Mouse (Mus musculus) kidney, postnatal 25 days (tissue): Measurements from ENCODE around the gene Aox4.
A peak's percentile ranks its signal among the peaks of the same experiment; 100 is the strongest.

Source experiments
- DNase-seq, 2 experiments: peaks; one replicate each; pipeline ENCODE4 v3.0.0; 2021; ENCODE audit warnings: mixed read lengths in 2 of 2

Aox4 gene

DNA sequence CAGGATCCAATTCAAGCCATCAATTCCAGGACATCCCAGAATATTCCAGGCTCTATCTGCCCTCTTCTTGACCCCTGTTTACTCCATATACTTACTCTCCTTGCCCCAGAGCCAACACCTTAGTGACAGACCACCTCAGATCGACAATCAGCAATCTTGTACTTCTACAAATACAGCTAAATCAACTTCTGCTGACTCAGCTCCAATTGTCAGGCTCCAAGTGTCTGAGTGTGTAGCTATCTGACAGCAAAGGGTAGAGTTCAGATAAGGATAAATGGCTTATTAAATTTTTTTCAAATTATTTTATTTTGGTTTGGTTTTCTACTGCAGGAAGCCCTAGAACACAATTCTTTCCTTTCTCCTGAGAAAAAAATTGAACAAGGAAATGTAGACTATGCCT is 38.3 kb downstream of the Aox4 start:
- DNase-seq, result no peak

DNA sequence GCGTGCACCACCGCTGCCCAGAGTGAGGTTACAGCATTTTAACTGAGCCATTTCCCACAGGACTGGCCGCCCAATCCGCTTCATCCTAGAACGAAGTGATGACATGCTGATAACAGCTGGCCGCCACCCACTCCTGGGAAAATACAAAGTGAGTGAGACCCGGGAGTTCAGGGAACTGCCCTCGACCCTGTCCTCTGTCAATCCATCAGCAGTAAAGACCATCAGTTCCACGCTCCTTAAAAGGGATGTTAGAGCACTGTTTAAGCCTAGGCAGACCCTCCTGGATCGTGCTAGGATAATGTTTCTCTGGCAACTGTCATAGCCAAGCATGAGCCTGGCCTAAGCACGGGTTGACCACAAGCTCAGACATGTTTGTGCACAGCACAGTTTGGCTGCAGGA is 43.3 kb downstream of the Aox4 start:
- DNase-seq, result no peak

DNA sequence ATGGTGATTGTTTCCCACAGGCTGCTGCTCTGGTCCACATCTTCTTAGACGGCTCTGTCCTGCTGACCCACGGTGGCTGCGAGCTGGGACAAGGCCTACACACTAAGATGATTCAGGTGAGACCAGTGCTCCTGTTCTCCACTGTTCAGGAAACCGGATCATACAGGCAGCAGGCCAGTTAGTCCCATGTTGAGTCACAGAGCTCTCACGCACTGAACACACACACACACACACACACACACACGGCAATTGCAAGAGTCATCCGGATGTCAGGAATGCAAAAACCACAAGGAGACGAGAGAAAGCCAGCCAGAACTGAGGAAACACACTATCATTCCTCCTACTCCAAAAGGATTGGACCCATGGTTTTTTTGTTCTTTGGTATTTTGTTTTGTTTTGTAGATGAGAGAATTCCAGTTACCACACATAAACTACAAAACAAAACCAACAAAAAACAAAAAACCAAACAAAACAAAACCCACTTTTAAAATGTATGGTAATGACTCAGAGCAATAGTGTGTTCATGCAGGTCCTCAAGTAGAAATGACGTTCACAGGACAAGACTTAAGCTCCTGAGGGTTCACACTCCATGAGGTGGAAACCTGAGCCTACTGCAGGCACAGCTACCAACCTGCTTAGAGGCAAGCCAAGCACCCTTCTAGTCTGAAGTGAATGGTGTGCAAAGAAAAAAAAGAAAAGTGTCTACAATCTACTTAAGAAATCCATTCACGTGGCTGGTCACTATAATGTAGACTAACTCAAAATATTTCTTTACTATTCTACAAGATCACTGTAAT is 47.2 kb downstream of the Aox4 start:
- DNase-seq, result no peak

DNA sequence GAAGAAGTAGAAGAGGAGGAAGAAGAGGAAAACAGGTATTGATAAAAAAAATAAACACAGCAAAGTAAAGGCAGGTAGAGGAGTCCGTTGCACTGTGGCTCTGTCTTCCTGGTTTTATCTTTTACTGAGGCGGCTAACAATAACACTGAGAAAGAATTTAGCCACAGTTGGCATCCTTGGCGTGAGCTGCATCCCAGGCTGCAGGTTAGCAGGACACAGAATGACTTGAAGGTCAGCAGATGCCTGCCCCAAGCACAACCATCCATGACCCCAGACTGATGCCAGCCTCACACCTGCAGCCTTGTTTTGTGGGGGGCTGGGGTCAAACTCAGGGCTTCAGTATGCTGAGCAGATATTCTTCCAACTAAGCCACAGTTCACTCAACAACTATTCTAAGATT is 50.1 kb downstream of the Aox4 start:
- DNase-seq, result no peak

DNA sequence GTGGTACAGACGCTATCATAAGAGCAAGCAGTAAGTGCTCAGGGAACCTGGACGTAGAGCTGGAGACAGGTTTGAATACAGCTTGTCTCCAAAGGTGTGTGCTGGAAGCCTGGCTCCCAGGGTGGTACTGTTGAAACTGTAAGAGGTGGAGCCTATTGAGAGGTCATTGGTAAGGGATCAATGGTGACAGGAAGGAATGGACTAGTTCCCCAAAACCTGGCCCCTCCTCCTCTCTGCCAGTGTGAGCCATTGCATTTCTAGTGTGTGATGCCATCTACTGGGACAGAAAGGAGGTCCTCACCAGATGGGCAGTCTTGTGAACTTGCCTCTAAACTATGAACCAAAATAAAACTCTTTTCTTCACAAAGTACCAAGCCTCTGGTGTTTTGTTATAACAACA is 58.0 kb downstream of the Aox4 start:
- no peak for DNase-seq

DNA sequence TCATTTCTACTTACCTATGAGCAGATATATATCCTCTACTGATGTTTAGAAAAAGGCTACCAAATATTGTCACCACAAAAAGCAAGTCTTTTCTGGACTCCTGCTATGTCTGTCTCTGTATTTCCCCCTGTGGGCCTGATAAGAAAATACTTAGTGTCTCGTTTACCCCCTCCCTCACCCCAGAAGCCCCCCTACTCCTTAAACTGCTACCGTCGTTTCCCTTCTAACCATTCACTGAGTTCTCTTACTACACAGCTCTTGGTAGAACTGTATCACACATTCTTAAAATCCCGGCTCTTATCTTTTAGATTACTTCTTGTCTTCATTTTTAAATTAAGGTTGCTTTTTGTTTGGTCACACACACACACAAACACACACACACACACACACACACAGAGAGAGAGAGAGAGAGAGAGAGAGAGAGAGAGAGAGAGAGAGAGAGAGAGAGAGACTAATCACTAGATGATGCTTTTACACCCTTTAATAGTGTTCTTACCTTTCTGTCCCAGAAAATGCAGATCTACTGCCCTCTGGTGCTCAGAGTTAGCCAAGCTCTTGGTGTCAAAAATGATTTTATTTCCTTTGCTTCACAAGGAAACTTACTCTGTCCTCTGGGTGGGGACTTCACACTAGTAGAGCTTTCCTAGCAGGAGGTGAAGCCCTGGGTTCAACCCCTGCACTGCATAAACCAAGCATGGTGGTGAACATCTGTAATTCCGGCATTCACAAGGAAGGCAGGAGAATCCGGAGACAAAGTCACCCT is 60.8 kb downstream of the Aox4 start:
- DNase-seq, result peak in 1 of 2 experiments; percentile 57

DNA sequence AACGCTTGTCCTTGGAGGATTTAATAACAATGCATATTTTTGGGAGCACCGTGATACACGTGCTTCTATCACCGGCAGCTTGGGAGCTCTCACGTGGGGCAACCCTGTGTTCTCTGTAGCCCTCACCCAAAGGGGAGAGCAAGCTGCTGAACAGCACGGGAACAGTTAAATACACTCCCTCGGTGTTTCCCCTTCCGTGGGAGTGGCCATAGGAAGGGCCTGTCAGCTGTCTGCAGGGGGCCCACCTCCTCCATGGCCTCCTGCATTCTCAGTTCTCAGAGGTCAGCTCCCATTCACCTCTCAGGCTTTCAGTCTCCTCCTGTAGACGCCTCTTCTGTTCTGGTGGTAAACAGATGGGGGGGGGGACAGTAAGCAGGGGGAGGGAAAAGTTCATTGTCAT is 65.7 kb downstream of the Aox4 start:
- DNase-seq, result no peak

DNA sequence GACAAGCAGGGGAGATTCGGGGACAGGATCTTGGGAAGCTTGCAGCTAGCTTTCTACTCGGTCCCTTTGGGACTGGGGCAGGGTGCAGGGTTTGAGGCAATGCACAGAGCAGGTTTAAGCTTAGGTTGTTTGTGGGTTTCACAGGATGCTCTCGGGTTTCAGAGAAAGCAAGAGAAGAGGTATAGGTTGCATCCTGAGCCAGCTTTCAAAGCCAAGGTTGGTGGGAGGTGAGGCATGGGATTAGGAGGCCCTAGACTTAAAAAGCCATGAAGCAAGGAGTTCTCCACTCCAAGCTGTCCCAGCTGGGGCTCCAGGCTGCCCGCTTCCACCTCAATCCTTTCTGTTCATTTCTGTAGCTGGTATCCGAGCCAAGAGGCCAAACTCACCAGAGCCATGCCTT is 67.8 kb downstream of the Aox4 start, which contains the start of gene Aox2:
Gene Aox2 (plus strand): TSS at position 301 of the 400 bp plus-strand sequence.
- no peak for DNase-seq

DNA sequence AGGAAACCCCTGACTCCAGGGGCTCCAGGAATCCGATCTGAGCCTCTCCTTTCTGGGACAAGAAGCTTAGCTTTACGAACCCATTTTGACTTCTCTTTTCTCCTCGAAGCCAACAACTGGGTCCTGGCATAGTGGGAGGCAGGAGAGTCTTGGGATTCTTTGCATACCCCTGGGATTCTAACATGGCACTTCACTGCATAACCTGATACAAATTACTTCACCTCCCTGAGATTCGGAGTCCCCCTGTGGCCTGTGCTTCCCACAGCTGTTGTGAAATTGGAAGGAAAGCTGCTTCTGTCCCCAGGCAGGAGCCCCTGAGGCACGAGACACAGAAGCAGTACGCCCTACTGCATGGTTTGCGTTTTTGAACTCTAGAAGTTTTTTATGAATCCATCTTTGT is 68.3 kb downstream of the Aox4 start:
- DNase-seq, result no peak

DNA sequence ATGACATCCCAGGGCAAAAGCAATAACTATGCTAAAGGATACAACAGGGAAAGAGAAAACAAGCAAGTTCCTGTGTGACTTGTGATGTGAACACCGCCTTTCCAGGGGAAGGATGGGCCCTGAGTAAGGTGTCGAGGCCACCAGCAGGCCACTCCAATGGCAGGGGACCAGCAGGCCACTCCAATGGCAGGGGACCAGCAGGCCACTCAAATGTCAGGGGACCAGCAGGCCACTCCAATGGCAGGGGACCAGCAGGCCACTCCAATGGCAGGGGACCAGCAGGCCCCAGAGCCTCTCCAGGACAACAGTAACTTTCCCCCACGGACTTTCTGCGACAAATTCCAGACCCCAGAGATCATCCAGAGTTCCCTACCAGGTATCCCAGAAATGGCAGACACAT is 70.2 kb downstream of the Aox4 start:
- DNase-seq, result no peak

DNA sequence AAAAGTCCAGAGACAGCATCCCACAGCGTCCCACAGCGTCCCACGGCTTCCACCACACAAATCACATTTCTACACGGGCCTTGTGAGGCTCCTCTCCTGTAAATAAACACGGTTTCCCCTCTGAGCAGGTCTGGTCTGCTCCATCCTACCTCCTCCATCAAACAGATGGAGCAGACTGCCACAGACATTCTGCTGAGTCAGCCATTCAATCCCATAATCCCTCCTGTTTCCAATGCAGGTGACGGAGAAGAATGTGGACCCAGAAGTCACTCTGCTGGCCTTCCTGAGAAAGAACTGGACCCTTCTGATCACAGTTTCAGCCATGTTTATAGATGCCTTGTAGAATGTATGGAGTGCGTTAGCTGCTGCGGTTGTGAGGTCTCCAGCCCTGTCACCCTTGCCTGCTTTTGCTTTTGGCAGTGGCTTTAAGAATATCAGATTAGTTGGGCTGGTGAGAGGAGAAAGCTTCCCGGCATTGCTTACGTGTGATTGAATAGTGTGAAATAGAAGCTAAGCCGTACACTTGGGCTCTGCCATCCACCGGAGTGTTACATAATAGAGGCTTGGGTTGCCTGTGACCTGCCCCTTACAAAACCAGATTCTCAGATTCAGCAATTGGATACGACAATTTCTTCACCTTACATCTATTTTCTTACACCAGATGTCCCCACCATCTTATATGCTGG is 70.9 kb downstream of the Aox4 start:
- no peak for DNase-seq

DNA sequence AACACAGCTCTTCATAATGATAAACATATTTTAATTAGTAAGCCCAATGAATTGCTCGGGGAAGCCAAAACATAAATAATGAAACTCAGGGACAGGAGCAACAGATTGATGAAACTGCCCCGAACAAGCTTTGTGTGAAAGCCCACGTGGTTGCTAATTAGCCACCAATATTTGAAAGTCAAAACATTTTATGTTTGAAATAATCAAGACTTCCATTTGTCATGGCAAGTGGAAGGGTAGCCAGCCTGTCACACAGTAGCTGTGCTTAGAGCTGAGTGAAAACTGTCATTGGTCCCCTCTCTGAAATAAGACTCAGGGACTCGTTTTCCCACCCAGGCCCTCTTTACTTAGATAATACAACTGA is 71.4 kb downstream of the Aox4 start:
- DNase-seq, result no peak

DNA sequence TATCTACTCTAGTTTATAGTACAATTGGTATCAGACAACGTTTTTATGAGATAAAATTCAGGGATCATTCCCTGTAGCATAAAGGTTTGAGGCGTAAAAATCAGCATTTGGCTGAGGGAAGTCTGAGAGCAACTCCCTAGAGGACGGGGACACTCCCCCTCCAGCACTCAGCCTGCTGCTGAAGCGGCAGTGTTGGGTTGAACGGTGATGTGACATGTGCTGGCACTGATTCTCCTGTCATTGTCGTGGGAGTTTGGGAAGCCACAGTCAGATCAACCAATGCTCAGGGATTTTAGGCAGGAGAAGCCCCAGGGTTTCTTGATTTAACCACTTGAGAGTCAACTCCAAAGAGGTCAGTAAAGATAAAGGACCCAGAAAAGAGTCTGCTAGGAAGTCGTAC is 74.3 kb downstream of the Aox4 start:
- no peak for DNase-seq

DNA sequence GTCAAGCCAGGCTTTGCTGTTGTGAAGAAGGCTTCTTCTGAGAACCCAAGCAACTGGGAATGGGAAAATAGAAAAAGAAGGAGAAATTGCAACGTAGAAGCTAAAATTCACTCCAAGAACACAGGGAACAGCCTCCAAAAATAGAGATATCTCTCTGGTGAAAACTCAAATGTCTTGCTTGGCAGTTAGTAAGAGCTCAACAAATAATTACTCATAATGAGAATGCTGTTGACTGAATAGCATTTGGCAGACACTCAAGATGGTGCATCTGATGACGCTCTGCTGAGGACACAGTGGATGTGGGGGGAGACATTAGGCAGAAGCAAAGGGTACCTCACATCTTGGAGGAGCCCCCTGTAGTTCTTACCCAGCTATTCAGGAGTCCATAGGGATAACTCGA is 77.9 kb downstream of the Aox4 start:
- DNase-seq, result no peak

DNA sequence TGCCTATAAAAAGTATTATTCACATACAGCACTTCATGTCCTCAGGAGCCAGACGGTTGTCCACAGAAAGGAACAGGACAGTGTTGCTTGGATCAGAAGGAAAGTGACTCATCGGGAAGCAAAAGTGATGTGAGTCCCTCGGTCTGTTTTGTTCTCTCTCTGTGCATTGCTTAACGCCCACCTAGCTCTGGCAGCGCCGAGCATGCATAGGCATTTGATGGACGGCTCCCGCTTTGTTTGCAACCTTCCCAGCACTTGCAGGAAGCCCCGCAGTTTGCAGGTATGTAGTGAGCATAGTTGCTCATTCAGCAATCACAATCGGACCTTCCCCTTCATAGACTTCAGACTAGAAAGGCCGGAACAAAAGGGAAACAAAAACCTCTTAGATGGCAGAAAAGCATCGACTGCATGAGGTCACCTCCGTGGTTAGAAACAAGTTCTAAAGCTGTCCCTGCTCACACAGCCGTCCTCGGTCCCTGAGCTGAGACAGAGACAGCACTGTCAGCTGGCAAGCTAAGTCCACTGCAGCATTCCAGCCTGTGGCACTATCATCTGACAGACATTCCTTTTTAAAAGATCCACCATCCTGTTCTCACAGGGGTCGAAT is 79.8 kb downstream of the Aox4 start:
- no peak for DNase-seq

DNA sequence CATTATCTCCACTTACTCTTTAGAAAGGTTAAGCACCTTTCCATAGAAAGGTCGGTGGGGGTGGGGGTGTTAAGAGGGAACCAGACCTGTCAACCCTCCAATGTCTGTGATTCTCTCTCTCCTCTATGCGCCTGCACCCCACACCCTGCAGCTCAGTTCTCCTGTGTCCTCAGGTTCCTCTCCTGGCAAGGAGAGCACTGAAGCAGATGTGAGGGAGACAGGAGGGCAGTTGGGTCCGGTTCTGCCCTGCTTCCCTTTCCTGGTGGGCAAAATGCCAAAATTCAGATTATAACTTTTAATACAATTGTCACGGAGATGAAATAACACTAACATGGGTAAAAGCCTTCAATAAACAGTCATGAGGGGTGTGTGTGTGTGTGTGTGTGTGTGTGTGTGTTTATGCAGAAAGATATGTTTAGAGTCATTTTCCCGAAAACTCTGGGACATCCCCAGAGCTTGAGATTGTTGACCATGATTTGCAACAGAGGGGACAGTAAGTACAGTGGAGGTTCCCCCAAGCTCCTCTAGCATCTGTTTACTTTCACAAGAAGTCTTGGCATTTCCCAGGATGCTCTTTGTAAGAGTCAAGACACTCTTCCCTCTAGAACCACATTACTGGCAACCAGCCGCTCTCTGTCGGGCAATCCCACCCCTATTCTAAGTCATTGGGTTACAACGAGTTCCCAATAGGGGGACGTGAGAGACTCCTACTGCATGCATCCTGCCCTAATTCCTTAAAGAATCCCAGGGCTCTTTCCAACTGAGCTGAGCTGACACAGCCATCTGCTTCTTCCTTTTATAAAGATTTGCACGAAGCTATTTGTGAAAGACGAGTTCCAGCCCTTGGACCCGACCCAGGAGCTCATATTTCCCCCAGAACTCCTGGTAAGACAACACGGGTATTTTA is 81.5 kb downstream of the Aox4 start:
- DNase-seq, result no peak

DNA sequence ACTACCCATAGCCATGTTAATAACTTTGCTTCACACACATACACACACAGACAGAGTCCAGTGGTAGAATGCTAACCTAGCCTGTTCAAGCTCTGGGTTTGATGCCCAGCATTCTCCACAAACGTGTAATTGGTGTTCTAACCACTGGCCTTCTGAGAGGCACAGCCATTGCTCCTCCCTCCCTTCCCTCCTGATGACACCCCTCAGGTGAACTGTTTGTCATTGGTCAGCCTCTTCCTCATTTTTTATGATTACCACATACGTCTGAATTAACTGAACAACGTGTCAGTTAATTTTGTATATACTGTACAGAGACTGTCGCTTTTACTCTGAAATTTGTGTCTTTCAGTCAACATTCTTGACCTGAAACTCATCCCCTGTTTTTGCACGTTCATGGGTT is 84.5 kb downstream of the Aox4 start:
- no peak for DNase-seq

DNA sequence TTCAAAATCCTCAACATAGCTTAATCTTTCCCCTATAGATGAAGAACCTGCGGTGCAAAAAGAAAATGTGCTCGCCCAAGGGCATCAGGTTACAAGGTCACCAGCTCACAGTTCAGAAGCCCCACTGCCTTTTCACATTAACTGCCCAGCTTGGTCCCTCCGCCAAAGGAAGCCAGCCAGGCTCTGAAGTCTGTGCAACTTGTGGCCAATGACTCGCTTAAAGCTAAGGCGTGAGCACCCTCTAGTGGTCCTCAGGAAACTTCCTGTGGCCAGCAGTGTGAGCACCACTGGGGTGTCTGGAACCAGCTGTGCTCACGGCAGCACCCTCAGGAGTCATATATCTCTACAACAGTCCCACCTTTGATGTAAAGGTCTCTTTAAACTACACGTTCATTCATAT is 86.1 kb downstream of the Aox4 start:
- DNase-seq, result peak; percentile 84

DNA sequence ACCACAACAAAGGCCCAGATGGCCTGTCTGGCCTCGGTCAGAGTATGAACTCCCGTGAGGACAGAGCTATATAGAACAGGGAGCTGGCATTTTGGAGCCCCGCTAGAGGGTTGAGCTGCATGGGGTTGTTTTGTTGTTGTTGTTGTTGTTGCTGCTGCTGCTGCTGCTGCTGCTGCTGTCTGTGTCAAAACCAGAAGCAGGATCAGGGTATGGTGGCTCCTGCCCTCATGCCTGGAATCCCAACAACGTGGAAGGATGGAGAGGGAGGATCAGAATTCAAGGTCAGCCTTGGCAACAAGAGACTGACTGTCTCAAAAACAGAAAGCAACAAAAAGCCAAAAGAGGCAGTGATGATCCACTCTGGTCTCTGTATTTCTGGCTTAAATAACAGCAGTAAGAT is 86.6 kb downstream of the Aox4 start:
- no peak for DNase-seq

DNA sequence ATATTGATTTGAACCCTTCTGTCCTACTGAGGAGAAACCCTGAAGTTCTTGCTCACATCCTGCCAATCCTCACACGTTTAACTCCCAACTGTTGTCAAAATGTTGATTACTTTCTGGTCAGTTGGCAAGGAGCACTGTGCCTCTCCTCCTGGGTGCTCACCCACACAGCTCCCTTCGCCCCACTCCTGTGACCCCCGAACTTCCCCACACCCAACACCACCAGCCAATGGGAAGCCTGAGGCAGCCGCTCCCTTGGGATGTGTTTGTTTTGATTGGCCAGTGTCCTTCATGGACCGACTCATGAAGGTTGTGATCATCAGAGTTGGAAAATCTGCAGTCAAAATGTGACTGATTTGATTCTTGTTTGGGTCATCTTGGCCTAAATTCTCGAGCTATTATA is 88.2 kb downstream of the Aox4 start:
- DNase-seq, result no peak

DNA sequence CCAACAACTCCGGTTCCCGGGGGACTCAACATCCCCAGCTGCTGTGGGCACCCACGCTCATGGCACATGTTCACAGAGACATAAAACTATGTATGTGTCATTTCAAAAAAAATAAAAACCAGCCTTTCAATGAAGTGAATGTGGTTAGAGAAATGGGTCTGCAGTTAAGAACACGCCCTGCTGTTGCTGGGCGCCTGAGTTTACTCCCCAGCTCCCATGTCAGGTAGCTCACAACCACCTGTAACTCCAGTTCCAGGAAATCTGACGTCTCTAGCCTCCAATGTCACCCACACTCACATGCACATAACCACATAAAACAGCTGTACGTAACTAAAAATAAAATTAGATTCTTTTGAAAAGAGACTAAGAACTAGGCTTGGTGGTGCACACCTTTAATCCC is 90.9 kb downstream of the Aox4 start:
- no peak for DNase-seq

DNA sequence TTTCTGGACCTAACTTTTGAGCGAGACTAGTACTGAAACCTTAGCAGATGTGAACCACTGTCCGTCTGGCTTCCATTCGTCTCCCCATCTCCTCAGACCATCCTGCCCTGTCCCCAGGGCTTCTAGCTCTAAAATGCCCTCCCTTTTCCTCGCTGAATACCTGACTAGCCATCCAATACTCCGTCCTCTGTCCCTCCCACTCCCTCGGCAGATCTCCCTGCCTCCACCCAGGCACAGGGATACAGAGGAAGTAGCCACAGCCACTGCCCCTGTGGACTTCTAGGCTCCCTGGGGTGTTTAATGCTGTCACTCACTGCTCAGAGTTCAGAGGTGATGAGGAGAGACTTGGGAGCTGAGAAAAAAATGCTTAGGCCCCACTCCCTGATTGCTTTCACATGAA is 91.8 kb downstream of the Aox4 start:
- no peak for DNase-seq
